Mouse (Mus musculus) ES-Bruce4 (cell line): ENCODE results near the gene Kbtbd12. TPM values are rescaled to one million over a fixed set of nuclear protein-coding genes. Genes with fewer than 3 reads are reported as not detected.

Experiments
- H3K27ac ChIP-seq: 2 replicates; pipeline ENCODE4 v1.5.1; 2012; ENCODE audit warnings: low read length, inconsistent platforms; ENCODE audit not compliant: insufficient read depth
- H3K27me3 ChIP-seq: 2 replicates; pipeline ENCODE4 v1.6.1; 2012; ENCODE audit warnings: mild to moderate bottlenecking, low read length, inconsistent platforms; ENCODE audit not compliant: control insufficient read depth, poor library complexity, insufficient read depth, severe bottlenecking
- H3K36me3 ChIP-seq: 2 replicates; pipeline ENCODE4 v1.6.1; 2012; ENCODE audit warnings: inconsistent platforms, mild to moderate bottlenecking, low read length, moderate library complexity; ENCODE audit not compliant: control insufficient read depth, poor library complexity, insufficient read depth, severe bottlenecking
- H3K4me1 ChIP-seq: one replicate; pipeline ENCODE4 v1.8.1; 2011; ENCODE audit warnings: low read length; ENCODE audit not compliant: control insufficient read depth, insufficient read depth
- H3K4me3 ChIP-seq: 2 replicates; pipeline ENCODE4 v1.5.1; 2011; ENCODE audit warnings: low read depth, mild to moderate bottlenecking, low read length
- H3K9ac ChIP-seq: 2 replicates; pipeline ENCODE4 v1.6.1; 2012; ENCODE audit warnings: low read depth, mild to moderate bottlenecking, inconsistent platforms; ENCODE audit not compliant: poor library complexity, severe bottlenecking
- H3K9me3 ChIP-seq: replicated peaks from 2 replicates; pipeline ENCODE4 v1.6.1; 2012; ENCODE audit warnings: mild to moderate bottlenecking, low read length, inconsistent platforms; ENCODE audit not compliant: control insufficient read depth, poor library complexity, insufficient read depth, severe bottlenecking
- CTCF ChIP-seq: IDR thresholded peaks from one replicate; pipeline ENCODE4 v1.8.1; 2011; ENCODE audit warnings: low read depth, low read length
- EP300 ChIP-seq: IDR thresholded peaks from 2 replicates; pipeline ENCODE4 v1.6.1; 2011; ENCODE audit warnings: low read depth, low read length; ENCODE audit not compliant: insufficient read depth
- POLR2A ChIP-seq: IDR thresholded peaks from one replicate; pipeline ENCODE4 v1.8.1; 2011; ENCODE audit warnings: low read length; ENCODE audit not compliant: insufficient read depth
- polyA plus RNA-seq: library from polyadenylated mRNA; stranded (reverse); fragments of >200 nt; gene quantifications from 2 replicates; pipeline ENCODE4 v1.2.4, GENCODE M21; 2011; ENCODE audit warnings: low read depth; ENCODE audit not compliant: missing spikeins, insufficient read depth, insufficient read length

Kbtbd12 gene
- polyA plus RNA-seq, 1 experiment = not detected

- Histone ChIP-seq H3K9ac (no peak overlapping the region), H3K4me1 (peaks cover 4% of the 10 kb centered on the region), H3K4me3 (no peak overlapping the region), H3K9me3 (peaks cover 11% of the 10 kb centered on the region; the same call in 1 of the 2 replicates), H3K36me3 (no peaks in the 10 kb centered on the region), H3K27me3 (peaks cover 2% of the 10 kb centered on the region; the same call in 1 of the 2 replicates), H3K27ac (no peak overlapping the region)
- TF ChIP-seq EP300 = no peak
- TF ChIP-seq POLR2A = no peak
- TF ChIP-seq CTCF = no peak
These were observed 2.6 kb upstream of the Kbtbd12 start for GRCm38 (mm10) chr6:88640331-88640730.

- H3K36me3 ChIP-seq = no peaks in the 10 kb centered on the region
- no peak overlapping the region for H3K4me3 ChIP-seq
- no peak overlapping the region for H3K27ac ChIP-seq
- TF ChIP-seq EP300 (no peak), CTCF (no peak), POLR2A (no peak)
- peaks cover 11% of the 10 kb centered on the region; the same call in 1 of the 2 replicates for H3K9me3 ChIP-seq
- no peak overlapping the region for H3K9ac ChIP-seq
- peaks cover 4% of the 10 kb centered on the region for H3K4me1 ChIP-seq
- H3K27me3 ChIP-seq = peaks cover 2% of the 10 kb centered on the region; the same call in 1 of the 2 replicates
These were observed 2.2 kb upstream of the Kbtbd12 start for GRCm38 (mm10) chr6:88639921-88640320.

DNA sequence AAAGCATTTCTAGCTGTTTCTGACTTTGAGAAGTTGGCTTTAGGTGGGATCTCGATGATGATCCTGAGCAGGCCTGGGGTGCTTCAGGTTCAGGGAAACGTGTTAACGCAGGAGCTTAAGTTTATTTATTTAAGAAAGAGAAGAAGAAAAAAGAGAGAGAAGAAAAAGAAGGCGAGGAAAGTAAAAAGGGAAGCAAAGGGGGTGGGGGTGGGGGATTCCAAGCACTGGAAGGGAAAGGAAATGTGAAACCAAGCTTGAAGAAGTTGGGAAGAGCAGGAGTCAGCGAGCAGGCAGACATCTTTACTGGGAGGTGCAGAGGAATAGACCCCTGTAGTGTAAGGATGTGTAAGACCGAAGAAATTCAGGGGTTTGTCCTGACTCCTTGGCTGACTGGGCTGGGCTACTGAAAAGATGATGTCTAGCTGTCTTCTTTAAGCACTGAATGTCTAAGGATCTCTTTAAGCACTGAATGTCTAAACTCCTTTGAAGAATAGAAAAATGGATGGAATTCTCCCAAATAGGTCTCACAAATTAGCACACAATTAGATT is 1.7 kb upstream of the Kbtbd12 start:
- H3K27ac ChIP-seq = no peak overlapping the region
- H3K4me3 ChIP-seq = no peak overlapping the region
- no peak for TF ChIP-seq EP300
- TF ChIP-seq CTCF = no peak
- TF ChIP-seq POLR2A = no peak

DNA sequence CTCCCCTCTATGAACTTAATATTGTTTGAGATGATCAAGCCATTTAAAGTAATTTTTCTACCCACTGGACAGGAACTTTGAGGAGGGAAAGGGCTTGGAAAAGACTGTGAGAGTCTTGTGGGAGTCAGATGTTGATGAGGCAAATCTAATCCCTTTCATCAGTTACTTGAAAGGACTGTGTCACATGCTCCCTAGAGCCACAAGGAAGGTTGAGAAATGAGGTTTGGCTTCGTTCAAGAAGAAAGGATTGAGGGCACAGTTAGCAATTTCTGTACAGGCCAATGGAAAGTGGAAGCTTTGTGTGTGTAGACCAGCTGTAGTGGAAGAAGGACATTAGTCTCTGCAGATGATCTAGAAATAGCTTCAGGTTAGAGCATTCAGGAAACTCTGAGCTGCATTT is 1.2 kb upstream of the Kbtbd12 start:
- peaks cover 4% of the 10 kb centered on the region for H3K4me1 ChIP-seq
- peaks cover 11% of the 10 kb centered on the region; the same call in 1 of the 2 replicates for H3K9me3 ChIP-seq
- H3K9ac ChIP-seq = no peak overlapping the region
- no peak overlapping the region for H3K27ac ChIP-seq
- H3K4me3 ChIP-seq = no peak overlapping the region
- peaks cover 2% of the 10 kb centered on the region; the same call in 1 of the 2 replicates for H3K27me3 ChIP-seq
- no peaks in the 10 kb centered on the region for H3K36me3 ChIP-seq
- TF ChIP-seq EP300 (no peak), CTCF (no peak), POLR2A (no peak)

More for the DNA sequence above, 1.7 kb upstream of the Kbtbd12 start:
- peaks cover 11% of the 10 kb centered on the region; the same call in 1 of the 2 replicates for H3K9me3 ChIP-seq
- H3K9ac ChIP-seq = no peak overlapping the region
- H3K4me1 ChIP-seq = peaks cover 4% of the 10 kb centered on the region
- peaks cover 2% of the 10 kb centered on the region; the same call in 1 of the 2 replicates for H3K27me3 ChIP-seq
- no peaks in the 10 kb centered on the region for H3K36me3 ChIP-seq

- Histone ChIP-seq H3K4me3 (no peak overlapping the region), H3K9ac (no peak overlapping the region), H3K27me3 (peaks cover 2% of the 10 kb centered on the region; the same call in 1 of the 2 replicates), H3K27ac (no peak overlapping the region), H3K4me1 (peaks cover 4% of the 10 kb centered on the region), H3K36me3 (no peaks in the 10 kb centered on the region), H3K9me3 (peaks cover 11% of the 10 kb centered on the region; the same call in 1 of the 2 replicates)
- no peak for TF ChIP-seq POLR2A
- no peak for TF ChIP-seq EP300
- no peak for TF ChIP-seq CTCF
These were observed 1.6 kb downstream of the Kbtbd12 start for GRCm38 (mm10) chr6:88635881-88636754.

GRCm38 (mm10) chr6:88631293-88631692 is 6.5 kb downstream of the Kbtbd12 start:
- Histone ChIP-seq H3K36me3 (no peaks in the 10 kb centered on the region), H3K27ac (no peak overlapping the region), H3K9me3 (no peaks in the 10 kb centered on the region), H3K9ac (no peak overlapping the region), H3K4me1 (no peaks in the 10 kb centered on the region), H3K27me3 (peaks cover 5% of the 10 kb centered on the region), H3K4me3 (no peak overlapping the region)
- TF ChIP-seq POLR2A (no peak), CTCF (no peak), EP300 (no peak)
